Mouse (Mus musculus): ENCODE data around the gene Shank1.
A peak's percentile ranks its signal among the peaks of the same experiment; 100 is the strongest.
"Not testable (repeated sequence)": the region's sequence is repeated elsewhere in the genome, so short reads cannot be mapped to it uniquely, and the experiment has no call there.

Shank1 gene

DNA sequence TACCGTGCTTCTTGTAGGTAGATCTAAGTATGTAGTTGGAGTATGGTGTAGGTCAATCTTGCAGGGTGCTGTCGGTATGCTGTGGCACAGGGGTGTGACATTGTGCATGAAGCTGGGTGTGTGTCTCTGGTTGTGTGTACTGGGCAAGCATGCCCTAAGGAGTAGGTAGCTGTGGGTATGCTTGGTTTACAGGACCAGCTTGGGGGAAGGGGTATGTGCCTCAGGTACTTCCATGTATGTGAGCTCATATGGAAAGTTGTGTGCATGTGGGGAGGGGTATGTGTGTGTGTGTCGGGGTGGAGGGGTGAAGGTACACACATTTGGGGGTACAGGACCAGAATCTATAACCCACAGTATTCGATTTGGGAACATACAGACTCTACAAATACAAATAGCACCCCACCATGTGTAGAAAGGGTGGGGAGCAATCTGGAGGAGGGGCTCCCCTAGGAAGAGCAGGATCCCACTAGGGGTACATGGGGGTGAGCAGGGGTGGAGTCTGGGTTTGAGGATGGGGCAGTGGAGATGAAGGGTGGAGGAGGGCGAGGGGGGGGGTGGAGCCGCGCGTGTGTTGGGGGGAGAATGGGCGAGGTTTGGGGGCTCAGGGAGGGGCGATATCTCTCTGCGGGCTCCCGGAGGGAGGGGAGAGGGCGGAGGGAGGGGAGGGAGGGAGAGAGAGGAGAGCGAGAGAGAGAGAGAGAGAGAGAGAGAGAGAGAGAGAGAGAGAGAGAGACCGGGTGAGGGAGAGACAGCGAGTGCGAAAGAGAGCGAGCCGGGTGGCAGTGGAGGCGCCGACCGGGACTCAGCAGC lies at the start of gene Shank1:
Shank1 (plus strand) TSS at position 779 of the 810 bp plus-strand sequence.
- DNase-seq (ENCODE audit: low spot score in 2 of 2): no peak

DNA sequence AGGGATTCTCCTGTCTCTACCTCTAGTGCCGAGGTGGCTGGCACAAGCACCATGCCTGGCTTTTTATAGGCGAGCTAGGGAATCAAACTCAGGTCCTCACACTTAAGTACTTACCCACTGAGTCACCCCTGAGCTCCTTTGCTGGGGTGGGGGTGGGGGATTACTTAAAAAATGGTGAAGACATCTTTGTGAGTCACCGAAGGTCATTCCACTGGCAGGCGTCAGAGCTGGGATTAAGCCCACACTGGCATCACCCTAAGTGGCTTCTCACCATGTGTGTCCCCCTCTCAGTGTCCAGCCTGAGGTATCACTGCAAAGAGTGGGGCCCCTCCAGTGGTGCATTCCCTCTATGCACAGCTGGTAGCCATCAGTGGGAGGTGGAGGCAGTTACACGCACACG lies 49.6 kb upstream of the Shank1 start:
- no peak for DNase-seq (ENCODE audit: low spot score in 2 of 2)

DNA sequence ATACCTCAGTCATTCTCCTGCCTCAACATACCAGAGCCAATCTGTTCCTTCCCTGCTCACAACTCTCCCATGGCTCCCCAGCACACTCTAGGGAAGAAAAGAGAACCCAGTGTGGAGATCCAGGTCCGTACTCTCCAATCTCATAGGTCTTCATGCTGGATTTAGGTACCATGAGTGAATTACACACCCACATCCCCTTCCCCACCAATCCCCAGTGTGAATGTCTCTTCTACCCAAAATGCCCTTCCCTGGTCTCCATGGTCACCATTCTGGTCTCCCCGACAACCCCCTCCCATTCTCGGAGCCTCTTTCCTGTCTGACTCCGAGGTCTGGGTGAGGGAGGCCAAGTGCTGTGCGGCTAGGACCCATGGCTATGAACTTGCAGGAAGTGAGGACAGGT lies 48.9 kb upstream of the Shank1 start, which contains the start of gene Gm15517:
Gm15517 (plus strand) TSS at position 301 of the 400 bp plus-strand sequence.
- DNase-seq (ENCODE audit: low spot score in 2 of 2): no peak

DNA sequence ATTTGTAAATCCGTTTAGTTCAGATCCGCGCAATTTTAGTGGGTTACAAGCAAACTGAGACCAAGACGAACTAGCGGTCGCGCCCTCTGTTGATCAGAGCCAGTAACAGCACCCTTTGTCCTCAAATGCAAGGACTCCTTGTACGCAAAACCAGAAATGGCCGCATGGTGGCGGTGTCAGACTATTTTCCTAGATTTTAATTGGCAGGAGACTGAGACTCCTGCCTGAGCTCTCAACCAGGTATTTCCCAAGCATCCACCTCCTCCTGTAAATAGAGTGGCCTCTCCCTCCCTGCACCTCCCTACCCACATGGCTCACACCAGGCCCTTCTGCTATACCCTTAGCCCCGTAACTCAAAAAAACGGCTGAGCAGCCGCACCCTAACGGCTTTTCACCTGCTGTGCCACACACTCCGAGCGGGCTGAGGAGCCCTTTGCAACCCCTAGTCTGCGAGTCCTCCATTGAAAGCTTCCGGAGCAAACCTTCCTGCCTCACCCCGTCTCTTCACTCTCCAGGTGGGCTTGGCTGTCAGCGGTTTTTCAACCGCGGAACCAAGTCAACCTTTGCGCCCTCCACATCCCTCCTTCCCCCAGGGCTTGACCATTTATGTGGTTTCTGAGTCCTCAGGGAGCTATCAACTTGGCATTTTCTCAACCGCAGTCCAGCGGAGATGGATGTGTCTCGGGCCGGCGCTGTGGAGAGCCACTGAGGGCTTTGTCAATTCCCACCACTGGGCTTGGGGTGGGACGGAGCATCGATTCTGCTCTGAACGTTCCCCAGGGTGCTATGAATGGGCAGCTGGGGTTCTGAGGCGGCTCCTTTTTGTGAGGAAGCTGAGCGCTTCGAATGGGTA lies 47.0 kb upstream of the Shank1 start:
- DNase-seq (ENCODE audit: low spot score in 2 of 2): peak; percentile 83 to 95

DNA sequence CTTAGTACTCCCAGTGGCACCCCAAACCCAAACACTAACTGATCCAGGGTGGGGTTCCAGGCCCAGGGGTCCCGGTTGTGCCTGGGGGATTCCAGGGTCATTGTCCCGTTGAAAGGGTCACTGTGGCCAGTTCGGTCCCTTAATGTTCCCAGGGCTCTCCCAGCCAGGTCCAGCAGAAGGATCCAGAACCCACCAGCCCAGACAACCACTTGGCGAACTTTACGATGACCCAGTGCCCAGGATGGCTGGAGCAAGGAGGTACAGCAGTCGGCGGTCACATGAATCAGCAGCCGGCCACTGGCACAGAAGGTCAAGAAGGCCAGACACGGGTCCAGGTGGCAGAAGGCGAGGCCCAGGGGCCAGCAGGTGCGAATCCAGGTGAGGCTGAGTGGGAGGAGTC lies 41.9 kb upstream of the Shank1 start:
- DNase-seq (ENCODE audit: low spot score in 2 of 2): no peak

DNA sequence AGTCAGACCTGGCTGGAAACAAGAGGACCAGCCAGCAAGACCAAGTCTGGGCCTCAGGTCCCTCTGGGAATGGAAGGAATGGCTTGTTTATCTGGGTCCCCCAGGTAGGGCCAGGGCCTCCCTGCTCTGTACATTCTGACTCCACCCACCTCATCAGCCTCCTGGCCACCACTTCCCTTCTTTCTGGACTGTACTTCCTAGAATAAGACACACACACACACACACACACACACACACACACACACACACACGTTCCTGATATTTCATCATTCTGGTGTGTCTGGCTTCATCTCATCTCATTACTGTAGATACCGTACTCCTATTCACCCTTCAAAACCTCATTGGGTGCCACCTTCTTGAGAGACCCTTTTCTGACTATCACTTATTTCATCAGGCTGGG lies 40.7 kb upstream of the Shank1 start:
- no peak for DNase-seq (ENCODE audit: low spot score in 2 of 2)

DNA sequence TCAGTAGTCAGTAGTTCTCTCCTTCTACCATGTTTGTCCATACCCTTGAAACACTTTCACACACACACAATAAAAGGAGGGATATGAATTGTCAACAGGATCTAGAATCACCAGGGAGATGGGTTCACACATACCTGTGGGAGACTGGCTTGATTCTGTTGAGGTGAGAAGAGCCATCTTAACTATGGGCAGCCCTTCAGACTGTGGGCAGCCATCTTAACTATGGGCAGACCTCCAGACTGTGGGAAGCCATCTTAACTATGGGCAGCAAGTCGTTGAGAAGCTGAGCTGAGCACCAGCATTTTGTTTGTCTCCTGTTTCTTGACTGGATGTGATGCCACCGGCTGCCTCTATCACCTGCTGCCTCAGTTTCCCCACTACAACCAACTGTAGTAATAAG lies 38.7 kb upstream of the Shank1 start:
- no peak for DNase-seq (ENCODE audit: low spot score in 2 of 2)

DNA sequence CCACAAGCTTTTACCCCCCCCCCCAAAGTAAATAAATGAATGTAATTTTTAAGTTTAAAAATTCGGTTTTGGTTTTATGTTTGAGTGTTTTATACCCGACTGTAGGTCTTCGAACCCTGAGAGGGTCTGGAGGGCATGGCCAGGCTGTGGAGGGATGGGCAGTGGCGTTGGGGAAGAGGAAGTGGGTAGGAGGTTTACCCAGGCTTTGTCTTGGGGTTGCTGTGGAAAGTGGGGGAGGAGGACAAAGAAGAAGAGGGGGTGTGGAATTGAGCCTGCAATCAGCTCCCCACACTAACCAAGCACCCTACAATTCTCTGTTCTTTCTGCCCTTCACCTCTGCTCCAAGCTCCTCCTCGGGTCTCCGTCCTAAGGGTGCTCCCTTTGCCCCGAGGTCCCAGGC lies 37.5 kb upstream of the Shank1 start:
- DNase-seq (ENCODE audit: low spot score in 2 of 2): no peak

DNA sequence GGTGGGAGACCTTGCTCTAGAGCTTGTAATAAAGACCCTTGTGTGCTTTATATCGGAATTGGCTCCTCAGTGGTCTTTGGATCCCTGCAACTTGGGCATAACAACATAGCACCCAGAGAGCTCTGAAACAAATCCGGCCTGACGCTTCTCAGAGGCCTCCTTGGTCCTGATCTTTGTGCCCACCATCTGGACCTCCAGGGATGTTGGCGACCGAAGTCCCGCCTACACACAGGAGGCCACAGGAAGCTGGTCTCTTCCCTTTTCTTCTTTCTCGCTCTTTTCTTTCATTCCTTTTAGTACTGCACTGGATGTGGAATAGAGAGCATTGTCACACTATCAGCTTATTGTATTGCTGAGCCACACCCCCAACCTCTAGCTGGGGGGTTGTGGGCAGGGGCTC lies 36.6 kb upstream of the Shank1 start:
- no peak for DNase-seq (ENCODE audit: low spot score in 2 of 2)

DNA sequence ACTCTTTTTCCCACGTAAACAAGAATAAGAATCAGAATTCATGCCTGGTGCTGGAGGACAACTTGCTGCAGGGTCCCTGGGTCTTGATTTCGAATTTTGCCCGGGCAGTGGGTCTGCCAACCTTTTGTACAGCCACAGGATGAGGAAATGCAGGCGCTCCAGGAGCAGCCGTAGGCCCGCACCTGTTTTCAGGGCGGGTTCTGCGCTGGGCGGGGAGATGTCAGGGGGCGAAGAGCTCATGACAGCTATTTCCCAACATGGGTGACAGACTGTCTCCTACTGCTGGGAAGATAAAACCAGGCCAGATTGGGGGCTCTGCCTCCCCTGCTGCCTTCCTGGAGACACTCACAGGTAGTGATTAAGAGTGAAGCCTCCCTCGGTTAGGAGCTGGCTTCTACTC lies 36.0 kb upstream of the Shank1 start:
- DNase-seq (ENCODE audit: low spot score in 2 of 2): no peak

DNA sequence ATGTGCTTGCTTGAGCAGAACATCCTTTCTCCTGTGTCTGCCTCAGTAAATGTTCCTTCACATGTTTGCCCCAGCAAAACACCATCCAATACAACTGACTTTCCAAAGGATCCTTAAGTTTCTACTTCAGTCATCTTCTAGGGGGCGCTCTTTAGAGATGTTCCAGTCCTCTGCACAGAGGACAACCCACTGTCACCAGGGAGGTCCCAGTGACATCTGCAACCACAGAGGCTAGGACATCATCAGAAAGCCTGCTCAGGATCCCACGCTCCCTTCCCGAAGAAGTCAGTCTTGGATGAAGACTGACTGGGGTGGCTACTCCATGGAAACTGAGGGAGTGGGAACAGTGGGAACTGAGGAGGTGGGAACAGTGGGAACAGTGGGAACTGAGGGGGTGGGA lies 34.5 kb upstream of the Shank1 start:
- DNase-seq (ENCODE audit: low spot score in 2 of 2): no peak

DNA sequence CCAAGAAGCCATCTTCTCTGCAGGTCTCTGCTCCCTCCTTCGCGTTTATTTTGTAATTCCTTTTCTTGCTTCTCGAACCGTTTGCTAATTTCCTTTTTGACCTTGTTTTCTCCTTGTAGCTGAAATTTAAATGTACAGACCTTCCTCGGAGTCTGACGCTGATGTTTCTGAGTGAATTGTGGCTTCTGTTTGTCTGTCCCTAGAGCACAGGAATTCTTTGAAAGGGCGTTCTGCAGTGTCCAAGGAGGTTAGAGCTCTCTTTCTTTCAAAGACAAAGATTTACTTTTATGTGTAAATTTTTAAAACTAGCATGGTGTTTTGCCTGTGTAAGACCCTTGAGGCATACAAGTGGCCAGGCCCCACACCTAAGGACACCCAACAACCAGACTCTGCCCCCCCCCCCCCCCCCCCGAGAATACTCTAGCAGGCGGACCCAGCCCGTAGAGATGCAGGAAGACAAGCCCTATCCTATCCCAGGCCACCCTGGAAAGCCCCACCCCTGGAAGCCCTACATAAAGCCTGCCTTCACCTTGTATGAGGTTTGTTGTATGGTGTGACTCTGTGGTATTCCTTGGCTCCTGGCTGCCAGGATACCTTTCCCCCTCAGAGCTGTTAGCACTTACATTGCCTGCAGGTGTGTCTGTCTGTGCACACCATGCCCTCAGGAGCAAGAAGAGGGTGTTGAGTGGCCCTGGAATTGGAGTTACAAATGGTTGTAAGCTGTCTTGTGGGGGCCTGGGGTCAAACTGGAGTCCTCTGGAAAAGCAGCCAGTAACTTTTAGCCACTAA lies 33.4 kb upstream of the Shank1 start:
- no peak for DNase-seq (ENCODE audit: low spot score in 2 of 2)

DNA sequence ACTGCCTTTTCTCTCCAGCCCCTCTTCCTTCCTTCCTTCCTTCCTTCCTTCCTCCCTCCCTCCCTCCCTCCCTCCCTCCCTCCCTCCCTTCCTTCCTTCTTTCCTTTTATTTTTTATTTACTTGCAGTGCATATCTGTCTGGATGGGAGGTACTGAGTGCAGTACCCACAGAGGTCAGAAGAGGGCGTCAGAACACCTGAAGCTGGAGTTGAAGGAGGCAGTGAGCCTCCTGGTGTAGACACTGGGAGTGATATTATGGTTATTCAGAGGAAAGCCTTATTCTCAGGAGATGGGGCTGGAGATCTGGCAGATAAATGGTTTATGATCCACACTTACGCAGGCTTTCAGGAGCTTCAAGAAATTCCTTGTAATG lies 32.8 kb upstream of the Shank1 start:
- no peak for DNase-seq (ENCODE audit: low spot score in 2 of 2)

DNA sequence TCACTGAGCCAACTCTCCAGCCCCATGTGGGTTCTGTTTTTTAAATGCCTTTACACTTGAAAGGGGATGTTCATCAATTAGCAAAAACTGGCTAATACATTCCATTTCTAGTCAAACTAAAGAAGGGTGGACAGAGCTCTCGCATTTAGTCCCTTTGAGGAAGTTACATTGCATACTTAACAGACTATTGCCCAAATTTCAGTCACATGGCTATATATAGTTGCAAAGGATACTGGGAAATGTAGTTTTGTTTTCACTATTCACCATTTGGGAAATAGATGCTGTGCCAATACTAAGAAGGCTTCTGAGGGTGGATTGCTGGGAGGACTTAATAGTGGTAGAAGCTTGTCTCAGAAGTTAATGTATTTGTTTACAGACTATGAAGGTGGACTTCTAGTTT lies 29.1 kb upstream of the Shank1 start:
- no peak for DNase-seq (ENCODE audit: low spot score in 2 of 2)

DNA sequence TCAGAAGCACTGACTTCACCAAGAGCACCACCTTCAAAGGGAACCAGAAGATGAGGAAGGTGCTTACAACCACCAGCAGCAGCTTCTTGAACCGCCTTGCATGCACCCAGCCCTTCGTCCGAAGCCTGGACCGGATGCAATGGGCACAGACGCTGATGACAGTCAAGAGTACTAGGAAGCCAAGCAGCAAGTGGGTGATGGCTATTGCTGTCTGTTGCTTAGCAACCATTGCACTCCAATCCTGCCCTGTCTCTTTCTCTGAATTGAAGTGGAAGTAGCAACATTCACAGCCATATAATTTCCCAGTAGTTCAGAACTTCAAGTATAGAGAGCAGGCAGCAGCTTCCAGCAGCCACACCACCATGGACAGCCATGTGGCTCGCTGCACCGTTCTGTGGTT lies 28.5 kb upstream of the Shank1 start:
- no peak for DNase-seq (ENCODE audit: low spot score in 2 of 2)

DNA sequence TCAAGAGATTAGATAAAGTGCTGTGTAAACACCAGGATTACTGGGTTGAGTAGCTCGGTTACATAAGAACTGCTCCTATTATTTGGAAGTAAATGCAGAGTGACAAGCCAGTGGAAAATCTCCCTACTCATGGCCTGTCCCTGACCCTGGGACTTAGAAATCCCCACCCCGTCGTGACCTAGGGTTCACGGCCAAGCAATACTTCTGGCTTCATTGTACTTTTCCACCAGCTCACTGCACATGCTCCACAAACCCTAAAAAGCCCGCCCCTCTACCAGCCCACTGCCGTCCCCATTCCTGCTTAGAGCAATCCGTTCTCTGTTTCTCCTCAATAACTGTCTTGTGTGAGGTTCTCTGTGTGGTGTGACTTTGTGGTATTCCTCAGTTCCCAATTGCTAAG lies 22.3 kb upstream of the Shank1 start:
- DNase-seq (ENCODE audit: low spot score in 2 of 2): no peak

DNA sequence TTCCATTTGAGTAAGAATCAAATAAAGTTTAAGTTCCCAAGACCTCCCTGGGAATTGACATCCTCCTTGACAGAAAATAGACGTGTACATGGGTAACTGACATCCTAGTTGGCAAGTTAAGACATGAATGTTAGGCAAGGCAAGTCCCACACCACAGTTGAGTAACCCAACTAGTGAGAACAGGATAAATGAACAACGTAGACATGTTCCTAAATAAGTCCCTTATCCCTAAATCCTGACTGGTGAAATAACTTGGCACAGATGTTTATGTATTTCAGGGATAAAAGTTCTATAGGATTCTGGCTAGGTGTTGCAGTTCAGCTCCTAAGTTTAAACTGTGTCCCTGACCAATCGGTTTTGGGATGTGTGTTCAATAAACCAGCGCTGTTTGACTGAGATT lies 19.1 kb upstream of the Shank1 start:
- DNase-seq (ENCODE audit: low spot score in 2 of 2): no peak

DNA sequence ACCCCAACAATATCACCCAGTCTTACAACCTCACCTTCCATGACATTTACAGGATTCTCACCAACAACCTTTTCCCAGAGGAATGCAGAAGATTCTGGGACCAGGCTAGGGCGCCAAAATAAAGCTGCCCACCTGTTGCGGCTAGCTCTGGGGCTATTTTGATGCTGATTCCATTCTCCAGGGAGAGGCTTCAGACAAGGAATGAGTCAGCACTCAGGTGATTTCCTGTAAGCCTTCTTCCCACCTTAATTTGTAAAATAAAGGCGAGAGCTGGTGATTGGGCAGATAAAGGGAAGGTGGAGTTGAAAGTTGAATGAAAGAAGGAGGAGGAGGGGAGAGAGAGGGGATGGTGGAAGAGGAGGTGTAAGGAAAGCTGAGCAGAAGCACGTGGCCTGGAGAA lies 18.6 kb upstream of the Shank1 start:
- no peak for DNase-seq (ENCODE audit: low spot score in 2 of 2)

DNA sequence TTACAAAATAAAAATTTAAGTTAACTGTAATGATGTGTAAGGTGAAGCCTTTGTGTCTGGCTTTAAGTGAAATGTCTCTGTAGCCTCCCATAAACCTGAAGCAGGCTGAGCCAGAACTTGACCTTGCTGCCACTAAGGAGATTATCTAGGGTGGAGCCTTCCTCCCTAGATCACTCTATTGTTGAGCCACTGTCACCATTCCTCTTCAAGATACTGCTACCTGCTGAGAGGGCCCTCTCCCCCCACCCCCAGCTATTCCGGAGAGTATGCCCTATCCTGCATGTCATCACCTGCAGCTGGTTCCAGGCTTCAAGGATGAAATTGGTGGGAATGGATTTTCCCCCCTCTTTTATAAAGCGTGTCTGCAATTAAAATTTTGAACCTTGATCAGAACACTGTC lies 12.6 kb upstream of the Shank1 start:
- not testable (repeated sequence) for DNase-seq (ENCODE audit: low spot score in 2 of 2)

DNA sequence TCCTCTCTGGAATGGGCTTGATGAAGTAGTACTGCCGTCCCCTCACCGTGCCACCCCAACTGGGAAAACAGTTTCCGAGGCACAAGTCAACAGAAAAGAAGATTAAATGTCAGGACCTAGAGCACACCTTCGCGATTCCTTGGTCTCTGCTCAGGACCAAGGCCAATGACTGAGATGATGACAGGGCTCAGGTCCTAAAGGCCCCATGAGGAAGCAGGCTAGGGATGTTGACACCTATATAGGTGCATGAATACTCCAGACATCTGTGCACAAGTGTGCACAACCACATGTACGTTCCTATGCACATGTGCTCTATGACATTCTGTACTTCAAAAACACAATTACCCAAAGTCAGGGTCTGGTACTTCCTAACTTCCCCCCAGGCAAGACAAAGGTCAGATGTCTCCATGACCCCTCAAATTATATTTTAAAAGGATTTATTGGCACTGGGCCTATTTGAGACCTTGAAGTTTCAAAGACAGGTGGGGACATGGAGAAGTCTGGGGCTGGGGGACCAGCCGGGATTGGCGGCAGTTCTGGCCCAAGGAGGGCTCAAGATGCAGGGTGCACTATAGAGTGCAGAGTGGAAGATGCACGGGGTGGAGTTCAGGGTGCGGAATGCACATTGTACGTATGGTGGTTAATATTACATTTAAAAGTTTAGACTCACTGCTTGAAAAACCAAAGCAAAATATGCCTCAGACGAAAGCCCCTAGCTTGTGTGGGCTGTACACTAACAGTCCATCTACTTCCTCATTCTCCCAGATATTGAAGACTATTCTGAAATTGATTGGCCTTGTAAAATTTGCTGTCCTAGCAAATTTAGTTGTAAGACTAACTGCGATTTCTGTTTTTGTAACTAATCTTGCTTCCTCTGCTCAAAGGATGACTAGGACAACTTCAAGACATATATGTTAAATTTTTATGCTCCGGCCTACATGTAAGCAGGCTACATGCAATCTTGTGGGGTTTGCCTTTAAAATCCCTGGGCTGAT lies 6.4 kb upstream of the Shank1 start:
- DNase-seq (ENCODE audit: low spot score in 2 of 2): no peak

DNA sequence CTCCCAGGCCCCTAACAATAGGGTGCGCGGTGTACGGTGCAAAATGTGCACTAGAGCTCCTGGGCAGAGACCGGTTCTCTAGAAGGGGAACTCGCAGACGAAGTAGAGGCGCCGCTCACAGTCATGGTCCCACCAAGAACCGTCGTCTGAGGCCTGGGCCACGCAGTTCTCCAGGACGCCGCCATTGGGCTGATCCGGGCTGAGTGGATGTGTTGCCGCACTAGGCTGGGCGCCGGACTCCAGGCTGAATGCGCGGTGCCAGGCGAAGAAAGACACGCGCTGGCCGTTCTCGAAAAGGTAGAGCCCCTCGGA lies 5.6 kb upstream of the Shank1 start:
- no peak for DNase-seq (ENCODE audit: low spot score in 2 of 2)
